Mouse (Mus musculus): ENCODE measurements around the gene Lime1. TPM values are rescaled to one million over a fixed set of nuclear protein-coding genes. Genes with fewer than 3 reads are reported as not detected.

Lime1 gene
- 8.8 and 11.5 TPM in 2 replicates for total RNA-seq (2015; ENCODE audit: low replicate concordance)
- 2.5 and 3.8 TPM in 2 replicates for total RNA-seq (2017; ENCODE audit: low replicate concordance)

GRCm38 (mm10) chr2:181379778-181380177 lies at the start of gene Lime1:
TSS of gene Lime1 (plus strand) at chr2:181380078.
- ATAC-seq (replicated peaks; ENCODE audit: low FRiP score, poor library complexity, severe bottlenecking), result no peak

DNA sequence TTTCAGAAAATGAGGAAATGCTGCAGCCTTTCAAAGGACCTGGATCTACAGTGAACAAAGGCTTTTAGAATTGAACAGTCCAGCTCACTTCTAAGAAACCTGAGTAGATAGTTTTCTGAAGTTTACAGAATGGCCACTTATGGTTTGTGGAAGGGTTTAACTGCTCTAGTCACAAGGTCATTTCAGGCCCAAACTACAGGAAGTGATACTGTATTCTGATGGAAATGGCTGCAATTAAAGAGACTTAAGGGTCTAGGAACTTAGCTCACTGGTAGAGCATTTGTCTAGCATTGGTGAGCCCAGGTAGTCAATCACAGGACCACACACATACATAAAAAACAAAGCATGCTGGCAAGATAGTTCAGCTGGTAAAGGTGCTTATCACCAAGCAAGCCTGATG lies 47.3 kb upstream of the Lime1 start:
- no peak for ATAC-seq (replicated peaks; ENCODE audit: low FRiP score, poor library complexity, severe bottlenecking)

- ATAC-seq (replicated peaks; ENCODE audit: low FRiP score, poor library complexity, severe bottlenecking), result peak; percentile 93
These were observed 45.9 kb upstream of the Lime1 start for GRCm38 (mm10) chr2:181334023-181334422.

DNA sequence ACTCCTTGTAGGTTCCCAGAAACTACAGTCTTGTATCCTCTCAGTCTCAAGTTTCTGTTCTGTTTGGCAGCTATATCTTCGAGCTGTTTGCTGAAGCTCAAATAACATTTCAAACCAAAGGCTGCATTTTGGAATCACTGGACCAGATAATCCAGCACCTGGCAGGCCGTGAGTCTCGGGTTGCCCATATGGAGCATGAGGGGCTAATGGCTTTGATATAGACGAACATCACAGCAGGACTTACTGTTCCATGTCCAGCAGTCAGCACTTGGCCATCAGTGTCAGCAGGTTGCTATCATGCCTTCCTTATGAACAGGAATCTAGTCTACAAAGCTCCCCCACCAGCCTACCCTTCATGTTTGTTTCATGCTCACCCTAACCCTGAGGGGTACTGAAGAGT lies 39.5 kb upstream of the Lime1 start:
- ATAC-seq (replicated peaks; ENCODE audit: low FRiP score, poor library complexity, severe bottlenecking), result no peak

DNA sequence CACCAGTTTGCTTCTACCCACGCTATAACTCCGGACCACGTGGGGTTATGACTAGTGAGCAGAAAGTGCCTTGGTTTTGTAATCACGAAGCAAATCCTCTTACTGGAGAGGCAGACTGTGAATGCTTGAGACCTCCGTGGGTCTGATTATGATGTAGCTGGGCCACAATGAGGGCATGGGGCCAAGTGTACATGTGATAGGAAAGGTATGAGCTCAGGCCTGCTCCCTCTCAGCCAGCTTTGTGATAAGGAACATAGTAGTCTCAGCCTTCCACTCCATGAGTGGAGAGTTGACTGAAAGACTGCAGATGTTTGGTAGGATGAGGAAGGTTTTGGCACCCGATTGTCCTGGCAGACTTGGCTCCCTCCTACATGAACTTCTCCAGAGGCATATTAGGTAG lies 37.1 kb upstream of the Lime1 start:
- ATAC-seq (replicated peaks; ENCODE audit: low FRiP score, poor library complexity, severe bottlenecking), result no peak

GRCm38 (mm10) chr2:181356780-181357179 lies 23.1 kb upstream of the Lime1 start:
- no peak for ATAC-seq (replicated peaks; ENCODE audit: low FRiP score, poor library complexity, severe bottlenecking)

DNA sequence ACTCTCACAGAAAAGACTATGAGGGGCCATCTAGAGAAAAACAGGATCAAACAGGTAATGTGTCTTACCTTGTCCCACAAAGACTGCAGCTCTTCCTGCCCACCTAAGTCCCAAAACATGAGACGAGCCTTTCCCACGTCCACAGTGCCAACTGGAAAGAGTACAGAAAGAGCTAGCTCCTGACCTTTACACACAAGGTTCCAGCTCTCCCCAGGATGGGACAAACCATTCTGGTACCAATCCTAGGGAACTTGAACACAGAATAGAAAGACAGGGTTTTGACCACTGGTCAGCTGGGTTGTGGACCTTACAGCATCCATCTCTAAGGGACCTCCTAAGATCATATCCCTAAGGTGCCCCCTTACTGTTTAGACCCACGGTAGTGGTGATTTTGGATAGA lies 15.9 kb upstream of the Lime1 start:
- no peak for ATAC-seq (replicated peaks; ENCODE audit: low FRiP score, poor library complexity, severe bottlenecking)

- ATAC-seq (replicated peaks; ENCODE audit: low FRiP score, poor library complexity, severe bottlenecking), result no peak
These were observed 15.4 kb upstream of the Lime1 start for GRCm38 (mm10) chr2:181364487-181364859.

DNA sequence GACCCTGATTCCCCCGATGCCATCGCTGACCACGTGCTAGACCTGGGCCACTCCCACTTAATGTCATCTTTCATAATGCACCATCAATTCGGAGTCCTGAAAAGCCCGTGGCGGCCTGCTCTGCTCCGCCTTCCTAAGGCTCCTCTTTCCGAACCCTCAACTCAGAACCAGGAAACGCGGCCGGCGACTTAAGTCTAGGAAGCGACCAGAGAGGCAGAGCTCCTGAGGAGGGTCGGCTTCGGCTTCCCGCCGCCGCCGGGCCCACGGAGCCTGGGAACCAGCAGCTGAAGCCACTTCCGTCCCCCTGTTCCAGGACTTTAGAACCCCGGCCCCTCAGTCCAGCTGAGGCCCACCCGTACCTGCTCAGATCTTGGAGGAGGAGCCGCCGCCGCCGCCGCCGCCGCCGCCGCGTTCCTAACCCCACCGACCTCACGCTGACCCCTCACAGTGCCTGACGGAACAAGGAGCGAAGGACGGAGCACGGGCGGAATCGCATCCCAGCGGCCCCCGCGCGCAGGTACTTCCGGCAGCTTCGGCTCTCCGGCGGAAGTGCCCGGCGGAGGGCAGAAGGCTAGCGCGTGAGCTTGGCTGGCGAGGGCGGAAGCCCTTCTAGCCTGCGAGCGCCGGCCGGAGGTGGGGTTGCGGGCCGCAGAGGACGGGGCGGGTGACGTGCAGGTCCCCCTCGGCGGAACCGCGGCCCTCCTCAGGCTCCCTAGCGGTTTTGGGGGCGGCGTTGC lies 14.8 kb upstream of the Lime1 start, which contains the start of the genes Zgpat and Arfrp1:
Gene Zgpat, plus strand, starts transcription at position 69 of the 737 bp plus-strand sequence.
Gene Arfrp1, minus strand, starts transcription at position 545 of the 737 bp plus-strand sequence.
- peak; percentile 89 for ATAC-seq (replicated peaks; ENCODE audit: low FRiP score, poor library complexity, severe bottlenecking)

- ATAC-seq (replicated peaks; ENCODE audit: low FRiP score, poor library complexity, severe bottlenecking), result peak; percentile 54
These were observed 14.2 kb upstream of the Lime1 start for GRCm38 (mm10) chr2:181365655-181366075.

DNA sequence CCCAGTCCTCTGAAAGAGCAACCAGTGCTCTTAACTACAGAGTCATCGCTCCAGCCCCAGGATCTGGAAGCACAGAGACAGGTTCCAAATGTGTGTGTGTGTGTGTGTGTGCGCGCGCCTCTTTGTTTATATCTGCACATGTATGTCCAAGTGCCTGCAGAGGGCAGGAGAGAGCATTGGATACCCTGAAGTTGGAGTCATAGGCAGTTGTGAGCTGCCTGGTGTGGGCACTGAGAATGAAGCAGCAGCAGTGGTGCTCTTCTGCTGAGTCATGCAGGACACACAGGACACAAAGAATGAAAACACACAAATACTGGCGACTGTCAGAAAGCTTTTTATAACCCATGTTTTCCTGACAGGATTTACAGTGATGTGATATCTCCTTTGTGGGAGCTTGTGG lies 9.9 kb upstream of the Lime1 start:
- ATAC-seq (replicated peaks; ENCODE audit: low FRiP score, poor library complexity, severe bottlenecking), result no peak

DNA sequence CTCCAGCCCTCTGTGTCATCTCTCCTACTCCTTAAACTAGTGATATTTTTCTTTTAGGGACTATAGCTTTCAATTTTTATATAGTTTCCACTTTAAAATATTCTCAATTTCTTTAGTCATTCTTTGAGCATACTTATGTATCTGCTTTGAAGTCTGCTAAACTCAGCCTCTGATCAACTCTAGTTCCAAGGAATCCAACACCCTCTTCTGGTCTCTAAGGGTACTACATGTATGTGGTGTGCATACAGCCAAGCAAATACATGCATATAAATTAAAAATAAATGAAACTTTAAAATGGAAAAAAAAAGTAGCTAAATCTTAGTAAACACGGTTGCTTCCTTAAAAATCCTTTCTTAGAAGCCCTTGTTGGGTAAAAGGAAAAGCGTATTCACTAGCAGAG lies 4.1 kb upstream of the Lime1 start:
- peak; percentile 72 for ATAC-seq (replicated peaks; ENCODE audit: low FRiP score, poor library complexity, severe bottlenecking)

GRCm38 (mm10) chr2:181377230-181377629 lies 2.6 kb upstream of the Lime1 start:
- ATAC-seq (replicated peaks; ENCODE audit: low FRiP score, poor library complexity, severe bottlenecking), result no peak

- ATAC-seq (replicated peaks; ENCODE audit: low FRiP score, poor library complexity, severe bottlenecking), result no peak
These were observed 1.2 kb upstream of the Lime1 start for GRCm38 (mm10) chr2:181378701-181379100.

GRCm38 (mm10) chr2:181380251-181380650 lies 373 bp downstream of the Lime1 start:
- ATAC-seq (replicated peaks; ENCODE audit: low FRiP score, poor library complexity, severe bottlenecking), result no peak

- no peak for ATAC-seq (replicated peaks; ENCODE audit: low FRiP score, poor library complexity, severe bottlenecking)
These were observed 1.2 kb downstream of the Lime1 start for GRCm38 (mm10) chr2:181381107-181381506.

DNA sequence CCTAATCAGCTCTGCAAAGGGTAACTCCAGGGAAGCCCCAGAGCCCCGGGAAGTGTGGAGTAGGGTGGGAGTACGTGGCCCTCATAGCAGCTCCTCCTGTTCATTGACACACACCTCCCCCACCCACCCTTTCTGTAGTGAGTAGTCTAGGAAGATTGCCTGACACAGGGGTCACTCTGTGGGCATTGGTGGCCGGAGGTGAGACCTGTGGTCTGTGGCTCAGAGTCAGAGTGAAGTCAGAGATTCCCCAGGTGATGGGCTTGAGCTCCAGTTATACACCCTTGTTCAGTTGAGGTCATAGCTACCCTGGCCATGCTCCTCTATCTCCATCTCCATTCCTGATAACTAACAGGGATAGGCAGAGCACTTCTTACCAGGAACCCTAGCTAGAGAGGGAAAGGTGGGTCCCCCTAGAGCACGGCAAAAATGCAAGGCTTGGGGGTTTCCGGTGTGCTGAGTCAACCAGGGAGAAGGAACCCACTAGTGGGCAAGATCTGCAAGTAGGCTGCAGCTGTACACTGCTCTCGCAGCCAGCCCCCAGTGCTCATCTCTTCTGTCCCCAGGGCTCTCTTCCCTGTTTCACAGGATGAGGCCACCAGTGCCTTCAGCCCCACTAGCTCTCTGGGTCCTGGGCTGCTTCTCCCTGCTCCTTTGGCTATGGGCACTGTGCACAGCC lies 1.9 kb downstream of the Lime1 start:
- no peak for ATAC-seq (replicated peaks; ENCODE audit: low FRiP score, poor library complexity, severe bottlenecking)

DNA sequence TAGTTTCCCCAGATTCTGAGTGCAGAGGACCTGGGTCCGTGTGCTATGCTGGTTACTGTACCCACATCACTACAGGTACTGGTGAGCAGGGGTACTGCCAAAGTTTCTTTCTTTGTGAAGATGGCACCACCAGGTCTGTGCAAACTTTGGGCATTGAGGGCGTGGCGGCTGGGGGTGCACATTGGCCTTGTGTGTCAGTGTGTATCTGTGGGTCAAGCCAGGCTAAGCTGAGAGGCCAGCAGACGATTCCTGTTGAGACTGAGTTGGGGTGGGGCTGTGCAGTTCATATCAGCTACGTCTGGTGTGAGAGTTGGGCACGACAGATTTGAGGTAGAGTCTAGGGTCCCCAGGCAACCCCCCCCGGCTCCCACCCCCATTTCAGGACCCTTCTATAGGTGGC lies 4.6 kb downstream of the Lime1 start:
- ATAC-seq (replicated peaks; ENCODE audit: low FRiP score, poor library complexity, severe bottlenecking), result no peak

- no peak for ATAC-seq (replicated peaks; ENCODE audit: low FRiP score, poor library complexity, severe bottlenecking)
These were observed 5.1 kb downstream of the Lime1 start for GRCm38 (mm10) chr2:181384919-181385391.

GRCm38 (mm10) chr2:181385885-181386284 lies 6.0 kb downstream of the Lime1 start:
- no peak for ATAC-seq (replicated peaks; ENCODE audit: low FRiP score, poor library complexity, severe bottlenecking)

- ATAC-seq (replicated peaks; ENCODE audit: low FRiP score, poor library complexity, severe bottlenecking), result no peak
These were observed 6.9 kb downstream of the Lime1 start for GRCm38 (mm10) chr2:181386663-181387210.
